Mouse (Mus musculus) embryonic facial prominence, embryonic 11.5 days (tissue): ENCODE measurements around the gene Ahcyl2. TPM values are rescaled to one million over a fixed set of nuclear protein-coding genes. Genes with fewer than 3 reads are reported as not detected.

ENCODE experiments used
- ATAC-seq: fragments of 200-750 bp; cut with Nextera tagmentation; replicated peaks from 2 replicates; pipeline ENCODE4 v1.8.0; 2017; ENCODE audit warnings: low read depth; ENCODE audit not compliant: insufficient number of reproducible peaks, low FRiP score, low TSS enrichment
- DNase-seq: peaks from one replicate; pipeline ENCODE4 v3.0.0-alpha.2; 2015; ENCODE audit warnings: low spot score
- H3K27ac ChIP-seq: fragments of 300-500 bp; sonication (generic); replicated peaks from 2 replicates; pipeline ENCODE4 v1.5.1; 2014; ENCODE audit warnings: mild to moderate bottlenecking, low read depth, low read length, control low read depth
- H3K27me3 ChIP-seq: fragments of 300-500 bp; sonication (generic); 2 replicates; pipeline ENCODE4 v1.6.1; 2014; ENCODE audit warnings: mild to moderate bottlenecking, low read length, moderate library complexity, mixed read lengths; ENCODE audit not compliant: control insufficient read depth, insufficient read depth
- H3K36me3 ChIP-seq: fragments of 300-500 bp; sonication (generic); replicated peaks from 2 replicates; pipeline ENCODE4 v1.6.1; 2014; ENCODE audit warnings: low read depth, mild to moderate bottlenecking, low read length, moderate library complexity, mixed read lengths; ENCODE audit not compliant: control insufficient read depth, insufficient read depth
- H3K4me1 ChIP-seq: fragments of 300-500 bp; sonication (generic); 2 replicates; pipeline ENCODE4 v1.6.1; 2014; ENCODE audit warnings: low read length, mixed read lengths; ENCODE audit not compliant: control insufficient read depth, insufficient read depth
- H3K4me2 ChIP-seq: fragments of 300-500 bp; sonication (generic); 2 replicates; pipeline ENCODE4 v1.6.1; 2014; ENCODE audit warnings: low read depth, mild to moderate bottlenecking, control low read depth, low read length, moderate library complexity
- H3K4me3 ChIP-seq: fragments of 300-500 bp; sonication (generic); 2 replicates; pipeline ENCODE4 v1.5.1; 2014; ENCODE audit warnings: low read depth, low read length, control low read depth
- H3K9ac ChIP-seq: fragments of 300-500 bp; sonication (generic); replicated peaks from 2 replicates; pipeline ENCODE4 v1.6.1; 2014; ENCODE audit warnings: mild to moderate bottlenecking, control low read depth, low read length
- H3K9me3 ChIP-seq: fragments of 300-500 bp; sonication (generic); replicated peaks from 2 replicates; pipeline ENCODE4 v1.6.1; 2016; ENCODE audit warnings: mild to moderate bottlenecking, low read length, inconsistent platforms, mixed read lengths; ENCODE audit not compliant: control insufficient read depth
- WGBS: fragments of 180-500 bp; shearing (Covaris S2); extraction: QIAGEN DNeasy Blood & Tissue Kit; methylation state at CpG from one replicate; pipeline ENCODE4 v1.1.7; 2014; 5-methylcytosine and 5-hydroxymethylcytosine counted together
- polyA plus RNA-seq: library from polyadenylated mRNA; unstranded; fragments of >200 nt; fragmentation: Nextera tagmentation; extraction: Ambion mirVana; gene quantifications from 2 replicates; pipeline ENCODE4 v1.2.1, GENCODE M21; 2014

Ahcyl2 gene
- polyA plus RNA-seq, 1 experiment from 2014 or later: 12.2 TPM

DNA sequence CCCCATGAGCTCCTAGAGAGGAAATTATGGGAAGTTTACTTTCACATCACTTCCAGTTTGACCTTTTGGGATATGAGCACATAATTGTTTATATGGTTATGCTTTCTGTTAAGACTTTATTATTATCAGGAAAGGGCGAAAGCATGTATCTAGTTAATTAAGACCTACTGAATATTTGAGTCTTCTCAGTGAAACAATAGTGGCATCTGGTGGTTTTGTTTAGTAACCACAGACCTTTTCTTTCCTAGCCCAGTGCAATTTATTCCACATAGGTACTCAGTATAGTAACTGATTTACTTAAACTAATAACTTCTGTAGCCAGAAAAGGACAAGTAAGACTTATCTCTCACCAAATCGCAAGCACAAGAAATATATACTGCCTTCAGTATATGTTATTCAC is 178.8 kb downstream of the Ahcyl2 start:
- no peaks in the 10 kb centered on the region for H3K4me1 ChIP-seq
- no peak for ATAC-seq
- H3K9ac ChIP-seq: no peak overlapping the region
- 87% methylated on average over 2 of the region's 2 CpGs for WGBS
- H3K27me3 ChIP-seq: no peaks in the 10 kb centered on the region
- no peak overlapping the region for H3K4me3 ChIP-seq
- no peak overlapping the region for H3K4me2 ChIP-seq
- H3K27ac ChIP-seq: no peak overlapping the region
- H3K9me3 ChIP-seq: no peaks in the 10 kb centered on the region
- no peaks in the 10 kb centered on the region for H3K36me3 ChIP-seq
- no peak for DNase-seq

- Histone ChIP-seq H3K4me3 (no peak overlapping the region), H3K4me2 (no peak overlapping the region), H3K36me3 (no peaks in the 10 kb centered on the region), H3K9ac (no peak overlapping the region), H3K27me3 (no peaks in the 10 kb centered on the region), H3K9me3 (no peaks in the 10 kb centered on the region), H3K27ac (no peak overlapping the region), H3K4me1 (no peaks in the 10 kb centered on the region)
- peak; percentile 5 for DNase-seq
- ATAC-seq: no peak
- 66% methylated on average over 6 of the region's 6 CpGs for WGBS
Measured at GRCm38 (mm10) chr6:29947823-29948222, 180.0 kb downstream of the Ahcyl2 start.

DNA sequence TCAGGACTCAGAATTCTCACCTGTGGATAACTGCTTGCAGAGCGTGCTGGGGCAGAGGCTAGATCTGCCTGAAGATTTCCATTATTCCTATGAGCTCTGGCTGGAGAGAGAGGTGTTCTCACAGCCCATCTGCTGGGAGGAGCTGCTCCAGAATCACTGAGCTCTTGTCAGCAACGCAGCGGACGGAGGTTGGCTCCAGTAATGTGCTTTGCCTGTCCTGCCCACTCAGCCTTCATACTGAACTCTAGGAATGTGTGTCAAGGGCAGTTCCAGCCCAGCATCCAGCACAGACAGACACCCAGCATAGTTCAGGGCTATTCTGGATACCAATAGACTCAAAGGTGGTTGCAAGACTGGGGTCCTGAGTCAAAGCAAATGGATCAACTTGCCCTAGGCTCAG is 188.9 kb downstream of the Ahcyl2 start:
- Histone ChIP-seq H3K9me3 (no peaks in the 10 kb centered on the region), H3K27me3 (no peaks in the 10 kb centered on the region), H3K4me2 (no peak overlapping the region), H3K4me1 (no peaks in the 10 kb centered on the region), H3K36me3 (no peaks in the 10 kb centered on the region), H3K4me3 (no peak overlapping the region), H3K27ac (no peak overlapping the region), H3K9ac (no peak overlapping the region)
- DNase-seq (no peak), ATAC-seq (no peak)
- 83% methylated on average over 4 of the region's 4 CpGs for WGBS

DNA sequence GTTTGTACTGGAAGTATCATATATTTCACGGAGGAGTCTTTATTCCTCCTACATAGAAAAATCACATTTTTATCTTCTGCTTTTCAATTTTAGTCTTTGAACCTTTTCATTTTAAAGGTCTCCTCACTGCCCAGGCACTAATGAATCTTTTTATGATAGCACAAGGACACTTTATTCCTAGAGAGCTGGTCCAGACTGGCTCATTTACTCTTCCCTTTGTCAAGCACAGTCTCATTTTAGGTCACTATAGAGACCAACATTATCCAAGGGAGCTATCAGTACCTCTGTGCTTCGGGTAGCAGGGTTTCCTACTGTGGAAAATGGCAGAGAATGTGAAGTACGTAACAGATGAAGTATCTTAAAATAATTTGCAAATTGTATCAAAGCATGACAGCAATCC is 190.9 kb downstream of the Ahcyl2 start:
- Histone ChIP-seq H3K4me3 (no peak overlapping the region), H3K4me2 (no peak overlapping the region), H3K27me3 (no peaks in the 10 kb centered on the region), H3K36me3 (no peaks in the 10 kb centered on the region), H3K4me1 (no peaks in the 10 kb centered on the region), H3K9me3 (no peaks in the 10 kb centered on the region), H3K27ac (no peak overlapping the region), H3K9ac (no peak overlapping the region)
- DNase-seq: no peak
- no peak for ATAC-seq
- WGBS: 77% methylated on average over 3 of the region's 3 CpGs

DNA sequence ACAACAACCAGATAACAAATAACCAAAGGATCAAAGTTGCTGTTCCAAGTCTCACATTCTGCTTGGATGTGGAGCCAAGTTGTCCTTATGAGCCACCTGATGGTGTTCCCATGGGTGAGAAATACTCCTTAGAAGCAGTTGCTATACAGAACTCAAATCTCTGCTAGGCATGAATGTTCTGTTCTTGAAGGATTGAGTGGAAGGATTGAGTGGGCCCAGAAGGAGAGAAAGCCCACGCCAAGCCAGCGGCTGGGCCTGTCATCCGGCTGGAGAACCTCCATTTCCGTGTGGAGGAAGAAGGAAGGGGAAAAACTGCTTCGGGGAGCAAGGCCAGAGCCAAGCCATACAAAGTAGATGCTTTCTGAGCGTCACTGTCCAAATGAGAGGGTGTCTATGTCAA is 193.3 kb downstream of the Ahcyl2 start:
- no peak for DNase-seq
- H3K36me3 ChIP-seq: no peaks in the 10 kb centered on the region
- H3K4me3 ChIP-seq: no peak overlapping the region
- WGBS: 85% methylated on average over 6 of the region's 6 CpGs
- no peaks in the 10 kb centered on the region for H3K4me1 ChIP-seq
- no peaks in the 10 kb centered on the region for H3K27me3 ChIP-seq
- no peak for ATAC-seq
- no peak overlapping the region for H3K27ac ChIP-seq
- H3K9ac ChIP-seq: no peak overlapping the region
- no peaks in the 10 kb centered on the region for H3K9me3 ChIP-seq
- no peak overlapping the region for H3K4me2 ChIP-seq

Other genes starting within 250 kb of the Ahcyl2 start
- gene Irf5, start 241.4 kb upstream of the Ahcyl2 start, polyA plus RNA-seq: 1.5 and 1.6 TPM in 2 replicates
- gene Tnpo3, start 158.1 kb upstream of the Ahcyl2 start, polyA plus RNA-seq: 117 and 125 TPM in 2 replicates
- gene Tspan33, start 73.8 kb upstream of the Ahcyl2 start, polyA plus RNA-seq: 3.4 and 3.5 TPM in 2 replicates
- 47.2 and 49.4 TPM in 2 replicates for gene Smo, start 32.5 kb upstream of the Ahcyl2 start, polyA plus RNA-seq
- gene Strip2, start 149.0 kb downstream of the Ahcyl2 start, polyA plus RNA-seq: 0.81 and 1.0 TPM in 2 replicates